Mouse (Mus musculus): ENCODE data around the gene Furin. TPM values are rescaled to one million over a fixed set of nuclear protein-coding genes. Genes with fewer than 3 reads are reported as not detected.

Furin gene
- total and polyA plus RNA-seq, 2 experiments from 2014 or later = 6.6 to 25.9 TPM

DNA sequence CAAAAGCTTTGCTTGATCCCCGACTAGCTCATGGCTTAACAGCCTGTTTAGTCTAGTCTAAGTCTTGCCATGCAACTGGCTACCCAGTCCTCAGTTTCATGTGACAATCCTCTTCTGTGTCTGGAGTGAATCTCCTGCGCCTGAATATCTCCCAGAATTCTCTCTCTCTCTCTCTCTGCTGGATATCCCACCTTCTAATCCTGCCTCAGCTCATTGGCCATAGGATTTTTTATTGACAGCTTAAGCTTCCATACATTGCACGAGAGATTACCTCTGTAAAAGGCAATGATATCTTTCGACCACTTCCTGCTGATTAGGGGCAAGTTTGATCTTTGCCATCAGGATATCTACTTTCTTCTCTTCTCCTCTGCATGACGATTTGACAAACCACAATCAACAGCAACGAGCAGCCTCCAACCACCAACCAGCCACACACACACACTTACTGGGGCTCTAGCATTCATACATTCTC is 44.4 kb upstream of the Furin start:
- Histone ChIP-seq H3K4me3 (ENCODE audit: low read length) (no peak overlapping the region), H3K4me2 (ENCODE audit: low read depth, low read length) (no peak overlapping the region), H3K36me3 (ENCODE audit: insufficient read depth, low read length) (no peaks in the 10 kb centered on the region; the same call in 1 of the 2 replicates), H3K27ac (no peak overlapping the region), H3K27me3 (ENCODE audit: insufficient read depth, low read length) (no peaks in the 10 kb centered on the region), H3K4me1 (ENCODE audit: insufficient read depth, low read length) (no peaks in the 10 kb centered on the region), H3K9me3 (ENCODE audit: low read length) (no peaks in the 10 kb centered on the region), H3K9ac (replicated peaks; ENCODE audit: low read length) (no peak overlapping the region)
- DNase-seq (ENCODE audit: low spot score) (no peak), ATAC-seq (no peak)
- no peak for TF ChIP-seq CTCF (IDR thresholded peaks at IDR 0.05; ENCODE audit: low read depth)
- 85% methylated on average over 6 of the region's 6 CpGs for WGBS

DNA sequence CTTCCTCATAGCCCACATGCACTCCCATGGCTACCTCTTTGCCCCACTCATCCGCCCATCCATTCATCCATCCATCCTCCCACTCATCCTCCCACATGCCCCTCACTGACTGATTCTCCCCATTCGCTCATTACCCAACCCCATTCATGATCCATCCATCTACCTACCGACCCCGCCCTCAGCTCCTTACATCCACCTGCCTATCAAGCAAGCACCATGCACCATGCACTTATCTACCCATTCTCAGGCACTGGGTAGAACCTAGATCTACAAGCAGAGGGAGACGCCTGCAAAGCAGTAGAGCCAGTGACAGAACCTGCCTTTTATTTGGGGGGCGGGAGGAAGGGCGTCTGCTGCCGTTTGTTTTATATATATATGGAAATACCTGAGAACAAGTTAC is 42.1 kb upstream of the Furin start:
- peaks cover 2% of the 10 kb centered on the region; the same call in 1 of the 2 replicates for H3K4me1 ChIP-seq (ENCODE audit: insufficient read depth, low read length)
- over 99% methylated on average over 8 of the region's 8 CpGs for WGBS
- H3K4me3 ChIP-seq (ENCODE audit: low read length) = no peak overlapping the region
- H3K9me3 ChIP-seq (ENCODE audit: low read length) = no peaks in the 10 kb centered on the region
- no peak overlapping the region for H3K4me2 ChIP-seq (ENCODE audit: low read depth, low read length)
- no peak for ATAC-seq
- no peaks in the 10 kb centered on the region for H3K36me3 ChIP-seq (ENCODE audit: insufficient read depth, low read length)
- H3K27ac ChIP-seq = no peak overlapping the region
- H3K27me3 ChIP-seq (ENCODE audit: insufficient read depth, low read length) = no peaks in the 10 kb centered on the region
- no peak for DNase-seq (ENCODE audit: low spot score)
- no peak overlapping the region for H3K9ac ChIP-seq (replicated peaks; ENCODE audit: low read length)
- TF ChIP-seq CTCF (IDR thresholded peaks at IDR 0.05; ENCODE audit: low read depth) = no peak

DNA sequence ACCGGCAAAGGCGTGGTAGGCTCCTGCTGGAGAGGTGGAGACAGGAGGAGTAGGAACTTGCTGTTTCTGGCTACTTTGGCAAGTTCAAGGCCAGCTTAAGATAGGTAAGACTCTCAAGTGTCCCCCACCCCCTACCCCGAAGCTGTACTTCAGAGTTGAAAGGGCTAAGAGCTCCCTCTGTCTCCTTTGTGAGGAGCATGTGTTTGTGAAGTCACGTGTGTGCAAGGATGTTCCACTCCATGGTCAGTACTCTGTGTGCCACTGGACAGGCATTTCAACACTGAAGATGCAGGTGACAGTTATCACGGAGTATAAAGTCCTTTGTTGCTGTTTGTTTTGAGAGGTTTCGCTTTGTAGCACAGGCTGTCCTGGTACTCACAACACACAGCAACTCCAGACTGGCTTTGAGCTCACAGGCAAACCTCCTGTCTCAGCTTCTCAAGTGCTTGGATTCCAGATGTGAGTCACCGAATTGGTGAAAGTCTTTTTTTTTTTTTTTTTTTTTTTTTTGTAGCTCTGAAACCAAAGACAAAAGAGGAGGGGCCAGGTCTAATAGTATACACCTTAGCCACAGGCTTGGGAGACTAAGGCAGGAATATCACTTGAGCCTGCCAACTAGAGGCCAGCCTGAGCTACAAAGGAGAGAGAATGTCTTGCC is 41.1 kb upstream of the Furin start:
- no peak for TF ChIP-seq CTCF (IDR thresholded peaks at IDR 0.05; ENCODE audit: low read depth)
- Histone ChIP-seq H3K9ac (replicated peaks; ENCODE audit: low read length) (no peak overlapping the region), H3K27me3 (ENCODE audit: insufficient read depth, low read length) (no peaks in the 10 kb centered on the region), H3K36me3 (ENCODE audit: insufficient read depth, low read length) (no peaks in the 10 kb centered on the region), H3K4me1 (ENCODE audit: insufficient read depth, low read length) (peaks cover 7% of the 10 kb centered on the region; the same call in 1 of the 2 replicates), H3K27ac (no peak overlapping the region), H3K4me2 (ENCODE audit: low read depth, low read length) (no peak overlapping the region), H3K9me3 (ENCODE audit: low read length) (no peaks in the 10 kb centered on the region), H3K4me3 (ENCODE audit: low read length) (no peak overlapping the region)
- 84% methylated on average over 7 of the region's 7 CpGs for WGBS
- no peak for ATAC-seq
- DNase-seq (ENCODE audit: low spot score) = no peak

DNA sequence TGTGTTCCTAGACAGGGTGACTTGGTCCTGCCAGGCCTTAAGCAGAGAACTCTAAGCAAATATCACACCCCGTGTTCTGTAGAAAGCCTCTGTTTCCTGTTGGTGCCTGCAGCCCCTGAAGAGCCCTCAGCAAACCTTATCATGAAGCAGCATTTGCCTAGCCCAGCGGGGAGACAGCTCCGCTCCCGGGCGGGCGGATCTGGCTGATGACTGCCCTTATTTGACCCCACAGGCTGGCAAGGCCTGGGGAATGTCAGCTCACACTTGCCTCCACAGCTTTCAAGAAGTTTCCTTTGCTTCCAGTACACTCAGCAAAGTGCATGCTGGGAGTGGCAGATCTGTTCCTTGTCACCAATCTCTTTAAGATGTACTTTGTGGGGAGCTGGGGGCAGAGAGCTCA is 40.3 kb upstream of the Furin start:
- no peak overlapping the region for H3K4me3 ChIP-seq (ENCODE audit: low read length)
- no peak for TF ChIP-seq CTCF (IDR thresholded peaks at IDR 0.05; ENCODE audit: low read depth)
- 50% methylated on average over 6 of the region's 6 CpGs for WGBS

DNA sequence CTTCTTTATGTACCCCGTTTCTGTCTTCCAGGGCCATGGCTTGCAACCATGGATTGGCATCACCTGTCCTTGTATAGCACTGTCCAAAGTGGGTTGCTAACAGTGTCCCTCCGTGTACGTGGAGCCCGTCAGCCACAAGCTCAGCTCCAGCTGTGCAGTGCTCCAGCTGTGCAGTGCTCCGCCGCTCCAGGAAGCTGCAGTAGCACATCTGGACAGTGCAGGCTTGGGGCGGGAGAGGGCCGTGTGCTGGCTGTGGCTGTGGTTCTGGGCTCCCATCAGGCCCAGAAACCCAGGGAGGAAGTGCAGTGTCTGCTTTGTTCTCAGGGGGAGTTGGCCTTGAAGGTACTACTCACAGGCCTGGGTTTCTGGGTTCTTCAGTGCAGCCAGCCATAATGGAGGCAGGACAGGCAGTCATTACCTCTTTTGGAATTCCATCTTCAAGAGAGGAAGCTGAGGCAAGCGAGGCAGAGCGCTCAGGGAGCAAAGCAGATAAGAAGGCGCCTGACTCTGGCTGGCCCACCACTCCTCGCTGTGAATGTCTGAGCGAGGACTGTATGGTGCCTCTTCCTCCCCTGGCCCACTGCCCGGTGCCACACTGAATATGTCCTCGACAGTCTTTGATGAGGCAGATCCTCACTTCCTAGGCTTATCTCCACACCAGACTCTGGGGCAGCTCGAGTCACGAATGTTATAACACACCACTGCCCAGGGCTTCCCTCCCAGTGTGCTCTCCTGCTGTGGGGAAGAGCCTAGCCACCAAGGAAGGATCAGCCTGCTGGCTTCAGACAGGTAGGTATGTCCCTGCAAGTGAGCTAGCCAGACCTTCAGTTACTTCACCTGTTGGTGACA is 39.4 kb upstream of the Furin start:
- no peaks in the 10 kb centered on the region for H3K27me3 ChIP-seq (ENCODE audit: insufficient read depth, low read length)
- no peak overlapping the region for H3K27ac ChIP-seq
- no peak overlapping the region for H3K4me2 ChIP-seq (ENCODE audit: low read depth, low read length)
- DNase-seq (ENCODE audit: low spot score) (no peak), ATAC-seq (no peak)
- H3K9ac ChIP-seq (replicated peaks; ENCODE audit: low read length) = no peak overlapping the region
- TF ChIP-seq CTCF (IDR thresholded peaks at IDR 0.05; ENCODE audit: low read depth) = no peak
- no peaks in the 10 kb centered on the region for H3K36me3 ChIP-seq (ENCODE audit: insufficient read depth, low read length)
- no peak overlapping the region for H3K4me3 ChIP-seq (ENCODE audit: low read length)
- H3K4me1 ChIP-seq (ENCODE audit: insufficient read depth, low read length) = peaks cover 7% of the 10 kb centered on the region; the same call in 1 of the 2 replicates
- 63% methylated on average over 17 of the region's 17 CpGs for WGBS
- H3K9me3 ChIP-seq (ENCODE audit: low read length) = no peaks in the 10 kb centered on the region

More for the DNA sequence above, 40.3 kb upstream of the Furin start:
- no peaks in the 10 kb centered on the region for H3K36me3 ChIP-seq (ENCODE audit: insufficient read depth, low read length)
- H3K27ac ChIP-seq = no peak overlapping the region
- H3K9ac ChIP-seq (replicated peaks; ENCODE audit: low read length) = no peak overlapping the region
- H3K4me1 ChIP-seq (ENCODE audit: insufficient read depth, low read length) = peaks cover 7% of the 10 kb centered on the region; the same call in 1 of the 2 replicates
- no peak for DNase-seq (ENCODE audit: low spot score)
- ATAC-seq = no peak
- no peaks in the 10 kb centered on the region for H3K9me3 ChIP-seq (ENCODE audit: low read length)
- H3K4me2 ChIP-seq (ENCODE audit: low read depth, low read length) = no peak overlapping the region
- no peaks in the 10 kb centered on the region for H3K27me3 ChIP-seq (ENCODE audit: insufficient read depth, low read length)

DNA sequence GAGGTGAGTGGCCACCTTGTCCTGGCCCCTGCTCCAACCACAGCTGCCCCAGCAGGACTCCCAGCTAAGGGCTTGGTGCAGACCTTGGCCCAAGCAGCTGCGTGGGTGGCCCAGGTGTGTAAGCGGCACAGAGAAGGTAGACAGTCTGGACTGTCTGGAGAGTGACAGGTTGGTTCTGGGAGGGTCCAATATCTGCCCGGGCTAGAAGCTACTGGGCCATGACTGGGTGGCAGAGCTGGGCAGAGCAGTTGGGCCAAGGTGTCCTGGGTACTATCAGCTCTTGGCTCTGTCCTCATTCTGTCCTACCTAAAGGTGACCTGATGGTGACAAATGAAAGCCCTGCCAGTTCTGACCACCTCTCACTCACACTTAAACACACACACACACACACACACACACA is 37.9 kb upstream of the Furin start:
- Histone ChIP-seq H3K4me2 (ENCODE audit: low read depth, low read length) (no peak overlapping the region), H3K36me3 (ENCODE audit: insufficient read depth, low read length) (no peaks in the 10 kb centered on the region), H3K27ac (no peak overlapping the region), H3K9me3 (ENCODE audit: low read length) (no peaks in the 10 kb centered on the region), H3K9ac (replicated peaks; ENCODE audit: low read length) (no peak overlapping the region), H3K27me3 (ENCODE audit: insufficient read depth, low read length) (no peaks in the 10 kb centered on the region), H3K4me1 (ENCODE audit: insufficient read depth, low read length) (peaks cover 11% of the 10 kb centered on the region; the same call in 1 of the 2 replicates), H3K4me3 (ENCODE audit: low read length) (no peak overlapping the region)
- no peak for DNase-seq (ENCODE audit: low spot score)
- 82% methylated on average over 3 of the region's 3 CpGs for WGBS
- ATAC-seq = no peak
- no peak for TF ChIP-seq CTCF (IDR thresholded peaks at IDR 0.05; ENCODE audit: low read depth)

Data from hindbrain, postnatal 0 days (tissue).